Mouse (Mus musculus): ENCODE data around the gene Rbm15b. TPM values are rescaled to one million over a fixed set of nuclear protein-coding genes. Genes with fewer than 3 reads are reported as not detected.

Gene Rbm15b
- polyA plus RNA-seq, 1 experiment = 21.0 TPM

GRCm38 (mm10) chr9:106898901-106899300, 11.7 kb upstream of the Rbm15b start:
- no peak overlapping the region for H3K4me3 ChIP-seq (ENCODE audit: insufficient read depth, poor library complexity, severe bottlenecking)
- TF ChIP-seq MYOG (IDR thresholded peaks at IDR 0.05; ENCODE audit: control insufficient read depth, extremely low read depth, insufficient read length) = no peak
- no peak for TF ChIP-seq CEBPB (IDR thresholded peaks at IDR 0.05; ENCODE audit: low read depth)
- no peak for TF ChIP-seq CTCF (IDR thresholded peaks at IDR 0.05; ENCODE audit: control insufficient read depth, insufficient read depth, insufficient read length)
- TF ChIP-seq MAX (IDR thresholded peaks at IDR 0.05) = no peak
- no peak for TF ChIP-seq USF1 (IDR thresholded peaks at IDR 0.05; ENCODE audit: low read depth)
- no peak for TF ChIP-seq FOSL1 (IDR thresholded peaks at IDR 0.05; ENCODE audit: insufficient read depth, low read length, poor library complexity, severe bottlenecking)
- no peak for TF ChIP-seq MYOD1 (IDR thresholded peaks at IDR 0.05; ENCODE audit: control insufficient read depth, insufficient read length, low read depth)
- H3K27me3 ChIP-seq (ENCODE audit: control insufficient read depth, insufficient read depth, insufficient read length) = no peaks in the 10 kb centered on the region

GRCm38 (mm10) chr9:106893327-106893726, 6.1 kb upstream of the Rbm15b start:
- peaks cover 31% of the 10 kb centered on the region for H3K79me2 ChIP-seq (ENCODE audit: control insufficient read depth, insufficient read depth)
- no peak overlapping the region for H3ac ChIP-seq (ENCODE audit: control insufficient read depth, insufficient read length, low read depth)
- H3K4me3 ChIP-seq (ENCODE audit: insufficient read depth, poor library complexity, severe bottlenecking) = no peak overlapping the region
- peaks cover 23% of the 10 kb centered on the region for H3K79me3 ChIP-seq (ENCODE audit: low read depth)
- H3K36me3 ChIP-seq (ENCODE audit: control insufficient read depth, insufficient read depth) = peaks cover 21% of the 10 kb centered on the region
- H3K27me3 ChIP-seq (ENCODE audit: control insufficient read depth, insufficient read depth, insufficient read length) = no peaks in the 10 kb centered on the region
- TF ChIP-seq FOSL1 (IDR thresholded peaks at IDR 0.05; ENCODE audit: insufficient read depth, low read length, poor library complexity, severe bottlenecking) (no peak), MYOD1 (IDR thresholded peaks at IDR 0.05; ENCODE audit: control insufficient read depth, insufficient read length, low read depth) (no peak), MAX (IDR thresholded peaks at IDR 0.05) (no peak), CTCF (IDR thresholded peaks at IDR 0.05; ENCODE audit: control insufficient read depth, insufficient read depth, insufficient read length) (no peak), CEBPB (IDR thresholded peaks at IDR 0.05; ENCODE audit: low read depth) (no peak), USF1 (IDR thresholded peaks at IDR 0.05; ENCODE audit: low read depth) (no peak), MYOG (IDR thresholded peaks at IDR 0.05; ENCODE audit: control insufficient read depth, extremely low read depth, insufficient read length) (no peak)

More at GRCm38 (mm10) chr9:106898901-106899300, 11.7 kb upstream of the Rbm15b start:
- Histone ChIP-seq H3K79me3 (ENCODE audit: low read depth) (no peaks in the 10 kb centered on the region), H3ac (ENCODE audit: control insufficient read depth, insufficient read length, low read depth) (no peak overlapping the region), H3K36me3 (ENCODE audit: control insufficient read depth, insufficient read depth) (no peaks in the 10 kb centered on the region), H3K79me2 (ENCODE audit: control insufficient read depth, insufficient read depth) (no peaks in the 10 kb centered on the region)

- Histone ChIP-seq H3K79me3 (ENCODE audit: low read depth) (peaks cover 24% of the 10 kb centered on the region), H3ac (ENCODE audit: control insufficient read depth, insufficient read length, low read depth) (peak overlapping the region; percentile 83), H3K79me2 (ENCODE audit: control insufficient read depth, insufficient read depth) (peaks cover 31% of the 10 kb centered on the region), H3K4me3 (ENCODE audit: insufficient read depth, poor library complexity, severe bottlenecking) (peak overlapping the region; percentile 39), H3K36me3 (ENCODE audit: control insufficient read depth, insufficient read depth) (peaks cover 27% of the 10 kb centered on the region), H3K27me3 (ENCODE audit: control insufficient read depth, insufficient read depth, insufficient read length) (no peaks in the 10 kb centered on the region)
- TF ChIP-seq CTCF (IDR thresholded peaks at IDR 0.05; ENCODE audit: control insufficient read depth, insufficient read depth, insufficient read length) (no peak), FOSL1 (IDR thresholded peaks at IDR 0.05; ENCODE audit: insufficient read depth, low read length, poor library complexity, severe bottlenecking) (no peak), MYOD1 (IDR thresholded peaks at IDR 0.05; ENCODE audit: control insufficient read depth, insufficient read length, low read depth) (no peak), MAX (IDR thresholded peaks at IDR 0.05) (no peak), CEBPB (IDR thresholded peaks at IDR 0.05; ENCODE audit: low read depth) (no peak), MYOG (IDR thresholded peaks at IDR 0.05; ENCODE audit: control insufficient read depth, extremely low read depth, insufficient read length) (no peak), USF1 (IDR thresholded peaks at IDR 0.05; ENCODE audit: low read depth) (no peak)
Measured at GRCm38 (mm10) chr9:106892552-106892875, 5.3 kb upstream of the Rbm15b start.

- peak within 1 kb of the TSS; percentile 90 for H3ac ChIP-seq (ENCODE audit: control insufficient read depth, insufficient read length, low read depth)
- TF ChIP-seq MAX (IDR thresholded peaks at IDR 0.05) (peak; percentile 61), USF1 (IDR thresholded peaks at IDR 0.05; ENCODE audit: low read depth) (peak; percentile 77), CEBPB (IDR thresholded peaks at IDR 0.05; ENCODE audit: low read depth) (no peak), CTCF (IDR thresholded peaks at IDR 0.05; ENCODE audit: control insufficient read depth, insufficient read depth, insufficient read length) (no peak), MYOD1 (IDR thresholded peaks at IDR 0.05; ENCODE audit: control insufficient read depth, insufficient read length, low read depth) (no peak), MYOG (IDR thresholded peaks at IDR 0.05; ENCODE audit: control insufficient read depth, extremely low read depth, insufficient read length) (no peak), FOSL1 (IDR thresholded peaks at IDR 0.05; ENCODE audit: insufficient read depth, low read length, poor library complexity, severe bottlenecking) (no peak)
- peaks cover 31% of the 10 kb centered on the region for H3K79me2 ChIP-seq (ENCODE audit: control insufficient read depth, insufficient read depth)
- peak within 1 kb of the TSS; percentile 74 for H3K4me3 ChIP-seq (ENCODE audit: insufficient read depth, poor library complexity, severe bottlenecking)
- peaks cover 24% of the 10 kb centered on the region for H3K79me3 ChIP-seq (ENCODE audit: low read depth)
- H3K27me3 ChIP-seq (ENCODE audit: control insufficient read depth, insufficient read depth, insufficient read length) = no peaks in the 10 kb centered on the region
- peaks cover 27% of the 10 kb centered on the region for H3K36me3 ChIP-seq (ENCODE audit: control insufficient read depth, insufficient read depth)
Measured at GRCm38 (mm10) chr9:106891829-106892551, 4.8 kb upstream of the Rbm15b start, which contains the start of gene Manf. TSS of gene Manf (minus strand) at chr9:106891979.

- no peak for TF ChIP-seq CEBPB (IDR thresholded peaks at IDR 0.05; ENCODE audit: low read depth)
- peak; percentile 29 for TF ChIP-seq USF1 (IDR thresholded peaks at IDR 0.05; ENCODE audit: low read depth)
Measured at GRCm38 (mm10) chr9:106891341-106891741, 4.1 kb upstream of the Rbm15b start.

More at GRCm38 (mm10) chr9:106891341-106891741, 4.1 kb upstream of the Rbm15b start:
- peaks cover 24% of the 10 kb centered on the region for H3K79me3 ChIP-seq (ENCODE audit: low read depth)
- peaks cover 35% of the 10 kb centered on the region for H3K79me2 ChIP-seq (ENCODE audit: control insufficient read depth, insufficient read depth)
- peaks cover 27% of the 10 kb centered on the region for H3K36me3 ChIP-seq (ENCODE audit: control insufficient read depth, insufficient read depth)
- peak overlapping the region; percentile 90 for H3ac ChIP-seq (ENCODE audit: control insufficient read depth, insufficient read length, low read depth)
- H3K4me3 ChIP-seq (ENCODE audit: insufficient read depth, poor library complexity, severe bottlenecking) = peak overlapping the region; percentile 74
- no peaks in the 10 kb centered on the region for H3K27me3 ChIP-seq (ENCODE audit: control insufficient read depth, insufficient read depth, insufficient read length)

All from C2C12 (cell line).